8 mouse cellular contexts compared by ENCODE assay signal in genomic region chr1:79860411-79861039, GRCm38 (mm10). TPM values are rescaled to one million over a fixed set of nuclear protein-coding genes. Genes with fewer than 3 reads are reported as not detected.
A peak's percentile ranks its signal among the peaks of the same experiment; 100 is the strongest.
DNase-seq lines count a peak whose midpoint lies in the region; ATAC-seq and TF ChIP-seq lines count a peak whose summit lies in the region.
"Had no signal": no experiment of that assay in that cellular context is flagged by ENCODE, and none has a peak within 500 bp of the region (broad histone marks: within the 10 kb centered on the region; RNA-seq: fewer than 3 reads in every experiment).

No protein-coding gene starts in this region.

- WGBS in kidney, embryonic 15.5 days, result 42% methylated on average over 12 of the region's 12 CpGs
- WGBS in bone marrow, adult 2 months, result 38% methylated on average over 12 of the region's 12 CpGs
- 37% methylated on average over 12 of the region's 12 CpGs for WGBS in limb, embryonic 11.5 days

- TF ChIP-seq CTCF in bone marrow, adult 2 months (IDR thresholded peaks at IDR 0.05; ENCODE audit: control insufficient read depth, insufficient read depth, low read length), result no peak
- no peak for TF ChIP-seq CTCF in brain, embryonic 14.5 days (IDR thresholded peaks at IDR 0.05; ENCODE audit: borderline replicate concordance, extremely low read depth, insufficient read depth, insufficient read length)

- DNase-seq in kidney, postnatal 14 days, result no peak
- peak; percentile 59 for DNase-seq in brain, embryonic 14.5 days (ENCODE audit: low read depth)
- peak; percentile 40 for DNase-seq in limb, embryonic 11.5 days (ENCODE audit: low spot score)
- no peak for DNase-seq in retina, postnatal 1 day
- no peak for DNase-seq in yolk sac, embryonic 10.5 days (ENCODE audit: low spot score)

- H3K4me1 ChIP-seq in kidney, embryonic 15.5 days, result peaks cover 30% of the 10 kb centered on the region
- H3K4me1 ChIP-seq in bone marrow, adult 2 months (ENCODE audit: control insufficient read depth, insufficient read depth, low read length), result peaks cover 6% of the 10 kb centered on the region
- H3K4me1 ChIP-seq in limb, embryonic 11.5 days (ENCODE audit: control insufficient read depth, insufficient read depth, low read length), result peaks cover 16% of the 10 kb centered on the region

- H3K4me2 ChIP-seq in kidney, embryonic 15.5 days, result peak overlapping the region; percentile 16; the same call in 1 of the 2 replicates
- no peak overlapping the region for H3K4me2 ChIP-seq in limb, embryonic 11.5 days (ENCODE audit: low read depth, severe bottlenecking)

- no peaks in the 10 kb centered on the region for H3K36me3 ChIP-seq in kidney, embryonic 15.5 days
- H3K36me3 ChIP-seq in limb, embryonic 11.5 days (ENCODE audit: control insufficient read depth, insufficient read depth, low read length), result no peaks in the 10 kb centered on the region

- no peak for ATAC-seq in kidney, embryonic 15.5 days (replicated peaks; ENCODE audit: low FRiP score)
- no peak for ATAC-seq in limb, embryonic 11.5 days (ENCODE audit: insufficient number of reproducible peaks, low FRiP score, low TSS enrichment, low read depth)
- ATAC-seq: Patski had no signal

- no peak overlapping the region for H3K9ac ChIP-seq in kidney, embryonic 15.5 days
- no peak overlapping the region for H3K9ac ChIP-seq in limb, embryonic 11.5 days (ENCODE audit: low read length)

- no peaks in the 10 kb centered on the region for H3K27me3 ChIP-seq in kidney, embryonic 15.5 days
- H3K27me3 ChIP-seq in limb, embryonic 11.5 days (ENCODE audit: control insufficient read depth, insufficient read depth, low read length), result no peaks in the 10 kb centered on the region

- TF ChIP-seq POLR2A in bone marrow, adult 2 months (IDR thresholded peaks at IDR 0.05; ENCODE audit: borderline replicate concordance, control insufficient read depth, low read depth, low read length), result no peak
- TF ChIP-seq POLR2A in brain, embryonic 14.5 days (IDR thresholded peaks at IDR 0.05; ENCODE audit: borderline replicate concordance, extremely low read depth, insufficient read depth, insufficient read length, poor library complexity, severe bottlenecking), result no peak

- H3K4me3 ChIP-seq in kidney, embryonic 15.5 days (replicated peaks), result no peak overlapping the region
- peak overlapping the region; percentile 20 for H3K4me3 ChIP-seq in bone marrow, adult 2 months (replicated peaks; ENCODE audit: control insufficient read depth, low read depth, low read length)
- H3K4me3 ChIP-seq in limb, embryonic 11.5 days (ENCODE audit: low read depth, low read length), result no peak overlapping the region

- no peaks in the 10 kb centered on the region for H3K9me3 ChIP-seq in kidney, embryonic 15.5 days (replicated peaks)
- H3K9me3 ChIP-seq in limb, embryonic 11.5 days (ENCODE audit: control insufficient read depth, low read length), result no peaks in the 10 kb centered on the region

- 0 out of 2 replicates have a peak overlapping the region, but pooled peaks have one; percentile 39 for H3K27ac ChIP-seq in kidney, embryonic 15.5 days
- H3K27ac ChIP-seq in bone marrow, adult 2 months (ENCODE audit: control insufficient read depth, insufficient read depth, low read depth, low read length, poor library complexity), result no peak overlapping the region
- no peak overlapping the region for H3K27ac ChIP-seq in limb, embryonic 11.5 days (replicated peaks; ENCODE audit: low read depth, low read length)

RNA-seq across cellular contexts. Expression of gene Serpine2, which starts 0.5 kb away (rescaled TPM):
- polyA plus RNA-seq in kidney, embryonic 15.5 days (2015; fragmentation: Nextera tagmentation; extraction: Ambion mirVana), result 139 and 181 TPM in 2 replicates
- polyA plus RNA-seq in bone marrow, adult 2 months (2011; ENCODE audit: insufficient read depth, insufficient read length, low replicate concordance, missing spikeins), result 56.1 and 86.2 TPM in 2 replicates
- 48.3 and 99.0 TPM in 2 replicates for polyA plus RNA-seq in brain, embryonic 14.5 days (2012; rRNA removed)
- polyA plus RNA-seq in limb, embryonic 11.5 days (2014; fragmentation: Nextera tagmentation; extraction: Ambion mirVana), result 165 and 173 TPM in 2 replicates

Comparison
In these comparisons a context has a peak if more than half of its experiments do, and no peak if none do; other contexts are left out.
1. DNase-seq: peak in brain, embryonic 14.5 days (single experiment) and limb, embryonic 11.5 days (single experiment); none in kidney, postnatal 14 days (single experiment), retina, postnatal 1 day (single experiment) and yolk sac, embryonic 10.5 days (single experiment).